Comparison of ENCODE assay signal across 19 mouse cellular contexts in the genomic region with DNA sequence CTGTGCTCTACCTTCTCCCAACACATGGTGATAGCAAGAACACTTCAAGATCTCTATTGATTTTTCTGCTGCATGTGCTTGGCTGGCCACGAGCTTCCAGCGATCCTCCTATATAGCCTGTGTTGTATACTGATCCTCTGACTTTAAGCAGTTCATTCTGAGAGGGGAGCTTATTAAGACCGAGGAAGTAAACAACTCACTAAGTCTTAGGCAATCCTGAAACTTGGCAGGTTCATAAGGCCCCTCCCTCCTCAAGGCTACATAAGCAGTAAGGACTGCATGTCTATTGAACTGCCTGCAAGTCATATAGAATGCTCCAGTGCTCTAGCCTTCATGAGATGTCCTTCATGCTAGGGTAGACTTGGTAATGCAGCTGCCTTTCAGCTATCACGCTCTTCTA. TPM values are rescaled to one million over a fixed set of nuclear protein-coding genes. Genes with fewer than 3 reads are reported as not detected.
DNase-seq lines count a peak whose midpoint lies in the region; ATAC-seq and TF ChIP-seq lines count a peak whose summit lies in the region.
"Had no signal": no experiment of that assay in that cellular context is flagged by ENCODE, and none has a peak within 500 bp of the region (broad histone marks: within the 10 kb centered on the region; RNA-seq: fewer than 3 reads in every experiment).

No protein-coding gene starts in this region.

- TF ChIP-seq CTCF in lung, adult 2 months (IDR thresholded peaks at IDR 0.05; ENCODE audit: insufficient read depth, low read length): no peak

- H3K36me3 ChIP-seq in forebrain, embryonic 13.5 days (ENCODE audit: poor library complexity, severe bottlenecking): peaks cover 100% of the 10 kb centered on the region

- H3K27ac ChIP-seq in forebrain, embryonic 13.5 days: no peak overlapping the region
- H3K27ac ChIP-seq: embryonic facial prominence, embryonic 10.5 days; forebrain, embryonic 15.5 days; heart, embryonic 13.5 days; hindbrain, embryonic 13.5 days; hindbrain, postnatal 0 days had no signal

- no peak for ATAC-seq in forebrain, embryonic 13.5 days
- ATAC-seq: forebrain, embryonic 15.5 days; hindbrain, postnatal 0 days had no signal

- H3K9ac ChIP-seq in forebrain, embryonic 13.5 days: no peak overlapping the region
- H3K9ac ChIP-seq: forebrain, embryonic 15.5 days; heart, embryonic 13.5 days; hindbrain, embryonic 13.5 days had no signal

- TF ChIP-seq POLR2A in lung, adult 2 months (IDR thresholded peaks at IDR 0.05; ENCODE audit: borderline replicate concordance, extremely low read depth, low read depth, low read length): no peak

- no peak overlapping the region for H3K4me2 ChIP-seq in forebrain, embryonic 13.5 days
- H3K4me2 ChIP-seq: forebrain, embryonic 15.5 days; heart, embryonic 13.5 days; hindbrain, embryonic 13.5 days had no signal

- H3K9me3 ChIP-seq in forebrain, embryonic 13.5 days (replicated peaks): no peaks in the 10 kb centered on the region
- H3K9me3 ChIP-seq: embryonic facial prominence, embryonic 10.5 days; forebrain, embryonic 15.5 days; heart, embryonic 13.5 days; hindbrain, embryonic 13.5 days had no signal

- H3K27me3 ChIP-seq in forebrain, embryonic 13.5 days: no peaks in the 10 kb centered on the region
- H3K27me3 ChIP-seq: CH12.LX; forebrain, embryonic 15.5 days; heart, embryonic 13.5 days; hindbrain, embryonic 13.5 days had no signal

- no peak overlapping the region for H3K4me3 ChIP-seq in lung, adult 2 months (replicated peaks; ENCODE audit: extremely low read depth, low read depth, low read length)
- no peak overlapping the region for H3K4me3 ChIP-seq in forebrain, embryonic 13.5 days
- H3K4me3 ChIP-seq: embryonic facial prominence, embryonic 10.5 days; forebrain, embryonic 15.5 days; heart, embryonic 13.5 days; hindbrain, embryonic 13.5 days had no signal

- peak; percentile 1 for DNase-seq in cerebellum, adult 9-11 months
- DNase-seq in cerebellum, postnatal 25 days: no peak
- DNase-seq in lung, adult 18-20 months: peak; percentile 38 to 67
- DNase-seq in lung, adult 2 months: no peak
- peak; percentile 20 for DNase-seq in 416B (ENCODE audit: low read depth)
- peak; percentile 33 for DNase-seq in lung, postnatal 10 days
- no peak for DNase-seq in urinary bladder, adult 18-20 months (ENCODE audit: low spot score in 2 of 2)
- DNase-seq: adrenal gland, adult 8-10 months; cerebellum, adult 11-12 months; cerebellum, adult 9-10 months; gastrocnemius, postnatal 10 days; heart, postnatal 4 days had no signal

- H3K4me1 ChIP-seq in lung, adult 2 months (ENCODE audit: control insufficient read depth, insufficient read depth, low read length): peaks cover 8% of the 10 kb centered on the region; the same call in 1 of the 2 replicates
- peaks cover 14% of the 10 kb centered on the region for H3K4me1 ChIP-seq in forebrain, embryonic 13.5 days

- WGBS in lung, adult 2 months: 67% methylated on average over 4 of the region's 4 CpGs
- WGBS in forebrain, embryonic 13.5 days: 94% methylated on average over 4 of the region's 4 CpGs

RNA-seq across cellular contexts. Expression of a gene that starts 9.2 kb away (rescaled TPM):
- 4.6 and 4.8 TPM in 2 replicates for polyA plus RNA-seq in lung, adult 2 months (2012; rRNA removed)
- 3.1 and 3.2 TPM in 2 replicates for polyA plus RNA-seq in forebrain, embryonic 13.5 days (2015; fragmentation: Nextera tagmentation; extraction: Ambion mirVana)

RNA-seq across cellular contexts. Expression of a gene that starts 9.7 kb away (rescaled TPM):
- polyA plus RNA-seq in lung, adult 2 months (2012; rRNA removed): 5.5 and 9.5 TPM in 2 replicates
- polyA plus RNA-seq in forebrain, embryonic 13.5 days (2015; fragmentation: Nextera tagmentation; extraction: Ambion mirVana): 123 and 133 TPM in 2 replicates

Comparison
In these comparisons a context has a peak if more than half of its experiments do, and no peak if none do; other contexts are left out.
1. DNase-seq: peak in cerebellum, adult 9-11 months (single experiment), lung, adult 18-20 months (2 of 2), 416B (single experiment) and lung, postnatal 10 days (single experiment); none in cerebellum, postnatal 25 days (0 of 2), lung, adult 2 months (single experiment) and urinary bladder, adult 18-20 months (0 of 2).
2. RNA of a gene that starts 9.7 kb away (polyA plus RNA-seq): 123 to 133 TPM in forebrain, embryonic 13.5 days; 5.5 to 9.5 TPM in lung, adult 2 months; every median in the first group is over 10 times any median in the second.